Mouse (Mus musculus): Measurements from ENCODE around the gene Prss33.

The Prss33 gene

GRCm38 (mm10) chr17:23828271-23829001 lies 7.4 kb downstream of the Prss33 start:
- peak; percentile 54 to 67 for DNase-seq (ENCODE audit: low spot score in 2 of 2)

DNA sequence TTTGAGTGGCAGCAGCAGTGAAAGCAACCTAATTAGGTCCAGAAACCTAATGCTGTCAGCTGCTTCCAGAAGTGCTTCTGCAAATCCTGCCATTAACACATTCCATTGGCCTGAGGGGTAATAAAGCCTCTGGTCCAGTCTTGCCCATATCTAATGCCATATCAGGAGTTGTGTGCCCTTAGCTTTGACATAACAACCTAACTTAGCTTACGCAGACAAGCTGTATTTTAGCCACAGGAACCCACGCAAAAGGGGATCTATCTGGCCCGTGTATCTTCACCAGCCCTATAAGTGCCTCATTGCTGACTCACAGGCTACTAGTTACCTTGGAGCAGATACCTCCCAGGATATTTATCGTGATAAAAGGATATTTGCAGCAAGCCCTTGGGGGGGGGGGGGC lies 10.3 kb downstream of the Prss33 start:
- DNase-seq (ENCODE audit: low spot score in 2 of 2): no peak

DNA sequence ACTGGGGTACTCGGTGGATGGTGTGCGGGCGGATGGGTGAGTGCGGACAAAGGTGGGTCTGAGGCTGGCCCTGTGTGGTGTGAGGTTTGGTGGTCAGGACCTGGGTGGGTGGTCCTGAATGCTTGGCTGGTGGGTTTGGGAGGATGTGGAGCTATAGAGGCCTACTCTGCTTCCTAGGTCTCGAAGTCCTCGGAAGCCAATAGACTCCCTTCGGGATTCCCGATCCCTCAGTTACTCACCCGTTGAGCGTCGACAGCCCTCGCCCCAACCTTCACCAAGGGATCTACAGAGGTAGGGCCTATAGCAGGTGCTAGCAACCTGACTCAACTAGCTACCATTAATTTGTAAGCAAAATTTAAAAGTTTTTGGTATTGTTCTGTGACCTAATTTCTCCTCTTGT lies 12.2 kb downstream of the Prss33 start:
- DNase-seq (ENCODE audit: low spot score in 2 of 2): no peak

GRCm38 (mm10) chr17:23823018-23823417 lies 12.8 kb downstream of the Prss33 start:
- no peak for DNase-seq (ENCODE audit: low spot score in 2 of 2)

GRCm38 (mm10) chr17:23822094-23822493 lies 13.8 kb downstream of the Prss33 start:
- no peak for DNase-seq (ENCODE audit: low spot score in 2 of 2)

GRCm38 (mm10) chr17:23820731-23821130 lies 15.1 kb downstream of the Prss33 start:
- no peak for DNase-seq (ENCODE audit: low spot score in 2 of 2)

- no peak for DNase-seq (ENCODE audit: low spot score in 2 of 2)
These were observed 16.6 kb downstream of the Prss33 start for GRCm38 (mm10) chr17:23819235-23819634.

DNA sequence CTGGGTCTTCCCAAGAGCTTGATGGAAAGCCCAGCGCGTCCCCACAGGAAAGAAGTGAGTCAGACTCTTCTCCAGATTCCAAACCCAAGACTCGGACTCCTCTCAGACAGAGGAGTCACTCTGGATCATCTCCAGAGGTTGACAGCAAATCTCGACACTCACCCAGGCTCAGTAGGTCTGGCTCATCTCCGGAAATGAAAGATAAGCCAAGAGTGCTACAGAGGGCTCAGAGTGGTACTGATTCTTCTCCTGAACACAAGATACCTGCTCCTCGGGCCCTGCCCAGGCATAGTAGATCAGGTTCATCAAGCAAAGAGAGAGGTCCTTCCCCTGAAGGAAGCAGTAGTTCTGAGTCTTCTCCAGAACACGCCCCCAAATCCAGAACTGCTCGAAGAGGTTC lies 17.3 kb downstream of the Prss33 start:
- no peak for DNase-seq (ENCODE audit: low spot score in 2 of 2)

- no peak for DNase-seq (ENCODE audit: low spot score in 2 of 2)
These were observed 20.2 kb downstream of the Prss33 start for GRCm38 (mm10) chr17:23815641-23816040.

DNA sequence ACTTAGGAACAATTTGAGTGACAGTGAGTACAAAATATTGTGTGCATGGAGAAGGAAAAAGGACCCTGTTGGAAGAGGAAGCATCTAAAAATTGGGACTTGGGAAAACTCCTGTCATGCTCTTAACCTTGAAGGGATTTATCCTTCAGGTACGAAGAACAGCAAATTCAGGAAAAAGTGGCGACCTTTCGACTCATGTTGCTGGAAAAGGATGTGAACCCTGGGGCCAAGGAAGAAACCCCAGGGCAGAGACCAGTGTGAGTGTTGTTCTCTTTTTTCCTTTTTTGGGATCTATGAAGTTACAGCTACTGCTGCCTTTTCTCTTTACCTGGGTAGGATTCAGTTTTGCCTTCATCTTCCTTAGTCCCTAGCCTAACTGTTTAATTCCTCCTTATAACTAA lies 27.9 kb downstream of the Prss33 start:
- no peak for DNase-seq (ENCODE audit: low spot score in 2 of 2)

DNA sequence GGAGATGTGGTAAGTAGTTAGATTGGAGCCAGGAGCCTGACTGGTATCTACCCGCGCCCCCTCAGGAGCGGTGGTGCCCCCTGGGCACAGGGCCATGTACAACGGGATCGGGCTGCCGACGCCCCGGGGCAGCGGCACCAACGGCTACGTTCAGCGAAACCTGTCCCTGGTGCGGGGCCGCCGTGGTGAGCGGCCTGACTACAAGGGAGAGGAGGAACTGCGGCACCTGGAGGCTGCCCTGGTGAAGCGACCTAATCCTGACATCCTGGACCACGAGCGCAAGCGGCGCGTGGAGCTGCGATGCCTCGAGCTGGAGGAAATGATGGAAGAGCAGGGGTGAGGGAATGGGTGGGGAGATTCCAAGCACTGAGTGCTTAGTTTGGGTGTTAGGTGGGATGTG lies 29.0 kb downstream of the Prss33 start:
- no peak for DNase-seq (ENCODE audit: low spot score in 2 of 2)

- no peak for DNase-seq (ENCODE audit: low spot score in 2 of 2)
These were observed 31.3 kb downstream of the Prss33 start for GRCm38 (mm10) chr17:23804426-23805085.

GRCm38 (mm10) chr17:23803366-23804041 lies 32.4 kb downstream of the Prss33 start:
- no peak for DNase-seq (ENCODE audit: low spot score in 2 of 2)

DNA sequence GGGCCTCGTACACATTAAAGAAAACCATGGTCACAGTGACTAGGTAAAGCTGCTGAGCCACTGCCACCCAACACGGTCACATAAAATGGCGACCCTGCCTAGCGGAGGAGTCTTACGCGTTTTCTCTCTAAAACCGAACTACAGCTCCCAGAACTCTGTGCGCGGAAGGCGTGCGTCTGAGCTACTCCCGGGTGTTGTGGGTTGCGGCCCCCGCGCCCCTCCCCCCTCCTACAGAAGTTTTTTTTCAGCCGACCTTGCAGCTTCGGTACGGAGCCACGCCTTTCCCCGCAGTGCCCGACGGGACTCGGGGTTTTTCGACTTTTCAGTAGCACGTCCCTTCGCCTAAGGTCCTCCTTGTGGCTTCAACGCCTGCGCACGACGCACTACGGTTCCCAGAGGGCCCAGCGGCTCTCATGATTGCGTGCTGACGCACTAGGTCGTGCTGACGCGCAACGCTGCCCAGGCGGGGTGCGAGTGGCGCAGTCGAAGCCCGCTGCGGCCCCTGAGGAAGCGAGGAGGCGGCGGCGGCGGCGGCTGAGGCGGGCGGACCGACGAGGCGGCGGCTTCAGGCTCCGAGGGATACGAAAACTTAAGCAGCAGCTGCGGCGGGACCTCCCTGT lies 33.0 kb downstream of the Prss33 start:
- peak; percentile 97 to 98 for DNase-seq (ENCODE audit: low spot score in 2 of 2)

DNA sequence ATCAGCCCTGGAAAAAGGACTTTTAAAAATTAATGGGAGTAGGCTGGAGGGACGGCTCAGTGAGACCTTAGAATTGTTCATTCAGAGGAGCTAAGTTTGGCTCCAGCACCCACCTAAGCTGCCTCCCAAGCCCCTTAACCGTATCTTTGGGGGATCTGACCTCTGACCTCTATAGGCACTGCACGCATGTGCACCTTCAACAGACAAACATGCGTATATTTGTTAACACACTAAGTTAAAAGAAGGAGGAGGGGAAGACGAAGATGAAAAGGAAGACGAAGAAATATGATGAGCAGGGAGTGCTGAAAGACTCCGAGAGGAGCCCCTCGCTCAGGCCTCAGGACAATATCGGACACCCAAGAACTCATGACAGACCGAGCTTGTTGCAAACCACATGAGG lies 34.2 kb downstream of the Prss33 start:
- no peak for DNase-seq (ENCODE audit: low spot score in 2 of 2)

DNA sequence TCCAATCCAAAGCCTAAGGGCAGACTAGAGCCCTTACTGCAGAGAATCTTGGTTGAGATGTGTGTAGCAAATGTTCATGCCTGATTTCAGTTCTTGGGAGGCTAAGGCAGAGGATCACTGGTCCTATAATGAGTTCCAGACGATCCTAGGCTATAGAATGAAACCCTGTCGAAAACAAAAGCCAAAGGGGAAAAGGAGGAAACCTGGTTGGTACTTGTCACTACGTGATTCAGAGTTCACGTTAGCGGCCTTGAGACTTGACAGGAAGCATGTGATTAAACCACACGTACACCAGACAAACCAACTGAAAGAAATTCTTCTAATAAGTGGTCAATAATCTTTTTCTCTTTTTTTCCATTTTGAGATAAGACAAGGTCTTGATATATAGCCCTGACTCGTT lies 38.5 kb downstream of the Prss33 start:
- DNase-seq (ENCODE audit: low spot score in 2 of 2): peak in 1 of 2 experiments; percentile 48

GRCm38 (mm10) chr17:23795323-23795722 lies 40.5 kb downstream of the Prss33 start:
- no peak for DNase-seq (ENCODE audit: low spot score in 2 of 2)

GRCm38 (mm10) chr17:23791079-23791357 lies 44.8 kb downstream of the Prss33 start:
- DNase-seq (ENCODE audit: low spot score in 2 of 2): no peak

- DNase-seq (ENCODE audit: low spot score in 2 of 2): peak in 1 of 2 experiments; percentile 33
These were observed 45.4 kb downstream of the Prss33 start, which contains the start of gene Srrm2 for GRCm38 (mm10) chr17:23790269-23791078. Srrm2 (plus strand) TSS chr17:23790532.

DNA sequence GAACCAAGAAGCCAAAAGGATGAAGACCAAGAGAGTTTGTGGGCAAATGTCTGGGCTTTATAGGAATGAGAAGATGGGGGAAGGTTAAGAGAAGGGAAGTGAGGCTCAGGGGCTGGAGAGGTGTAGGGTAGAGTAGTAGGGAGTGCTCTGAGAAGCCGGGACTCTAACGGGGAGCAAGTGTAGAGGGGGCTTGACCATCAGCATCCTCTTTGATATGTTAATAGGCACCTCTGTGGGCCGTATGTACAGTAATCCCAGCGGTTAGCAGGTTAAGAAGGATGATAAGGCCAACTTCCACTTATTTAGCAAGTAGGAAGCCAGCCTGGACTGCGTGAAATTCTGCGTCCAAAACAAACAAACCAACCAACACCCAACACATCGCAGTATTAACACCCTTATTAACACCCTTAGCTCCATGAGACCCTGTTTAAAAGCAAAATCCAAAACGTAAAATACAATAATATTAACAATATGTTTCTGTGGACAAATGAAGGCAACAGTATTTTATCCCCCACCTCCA lies 46.0 kb downstream of the Prss33 start:
- no peak for DNase-seq (ENCODE audit: low spot score in 2 of 2)

- no peak for DNase-seq (ENCODE audit: low spot score in 2 of 2)
These were observed 46.9 kb downstream of the Prss33 start for GRCm38 (mm10) chr17:23788973-23789372.
